Mouse (Mus musculus): ENCODE measurements around the gene Hdc. TPM values are rescaled to one million over a fixed set of nuclear protein-coding genes. Genes with fewer than 3 reads are reported as not detected.
"Not testable (repeated sequence)": the region's sequence is repeated elsewhere in the genome, so short reads cannot be mapped to it uniquely, and the experiment has no call there.

The Hdc gene
- 1 to 10 TPM; 1.9 to 2.4 TPM for total RNA-seq (2021)

DNA sequence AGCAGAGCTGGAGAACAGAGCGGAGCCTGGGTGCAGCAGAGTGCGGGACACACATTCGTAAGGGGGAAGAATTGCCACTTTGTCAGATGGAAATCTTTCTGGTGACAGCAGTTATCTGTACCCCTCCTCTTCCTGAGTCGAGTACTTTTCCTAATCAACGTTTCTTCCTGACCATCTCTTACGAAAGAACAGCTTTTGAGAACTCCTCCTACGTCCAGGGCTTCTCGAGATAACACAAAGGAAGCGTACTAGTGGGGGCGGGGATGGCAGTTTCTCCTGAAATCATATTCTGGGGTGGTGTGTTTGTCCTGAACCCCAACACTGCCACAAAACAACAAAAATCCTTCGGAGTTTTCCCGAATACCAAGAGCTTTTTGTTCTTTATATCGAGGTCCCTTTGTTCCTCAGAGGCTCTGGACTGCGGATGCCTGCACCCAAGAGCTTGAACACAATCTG is at the start of gene Hdc:
Gene Hdc (minus strand): TSS at position 51 of the 456 bp plus-strand sequence.
- DNase-seq, result no peak

DNA sequence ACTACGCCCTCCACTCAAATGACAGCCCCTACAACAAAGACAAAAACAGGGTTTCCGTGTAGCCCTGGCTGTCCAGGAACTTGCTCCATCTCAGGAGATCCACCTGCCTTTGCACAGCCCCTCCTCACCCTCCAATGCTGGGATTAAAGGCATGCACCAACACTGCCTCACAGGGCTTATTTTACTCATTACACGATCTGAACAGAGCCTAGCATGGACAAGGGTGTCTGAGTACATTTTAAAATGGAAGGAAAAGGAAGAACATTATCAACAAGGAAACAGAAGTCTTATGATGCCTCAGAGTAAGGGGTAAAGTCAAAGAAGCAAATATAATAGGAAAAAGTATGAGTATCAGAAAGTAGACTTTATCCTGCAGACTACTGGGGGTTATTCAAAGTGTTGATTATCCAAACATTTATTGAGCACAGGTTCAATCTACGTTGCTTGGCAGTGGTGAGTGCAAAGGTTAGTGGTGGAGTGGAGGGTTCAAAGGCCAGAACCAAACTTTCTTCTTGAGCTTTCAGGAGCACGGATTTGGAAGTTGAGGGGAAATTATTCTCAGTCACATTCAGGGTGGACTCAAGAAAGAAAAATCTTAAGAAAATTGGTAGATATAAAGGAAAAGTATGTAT is 49.6 kb upstream of the Hdc start:
- no peak for DNase-seq

DNA sequence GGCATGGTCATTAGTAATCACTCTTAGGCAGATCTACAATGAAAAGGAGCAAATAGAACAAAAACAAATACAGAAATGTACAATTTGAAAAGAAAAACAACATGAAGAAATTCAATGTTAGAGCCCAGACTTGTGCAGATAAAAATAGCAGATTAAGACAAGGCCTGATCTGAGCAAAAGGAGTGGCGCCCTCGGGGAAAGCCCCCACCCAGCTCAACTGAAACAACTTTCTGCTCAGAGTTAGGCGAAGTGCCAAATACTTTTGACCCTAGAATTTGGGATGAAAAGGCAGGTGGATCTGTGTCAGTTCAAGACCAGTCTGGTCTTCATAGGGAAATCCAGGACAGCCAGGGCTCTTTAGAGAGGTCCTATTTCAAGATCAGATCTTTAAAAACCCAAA is 46.9 kb upstream of the Hdc start:
- no peak for DNase-seq

DNA sequence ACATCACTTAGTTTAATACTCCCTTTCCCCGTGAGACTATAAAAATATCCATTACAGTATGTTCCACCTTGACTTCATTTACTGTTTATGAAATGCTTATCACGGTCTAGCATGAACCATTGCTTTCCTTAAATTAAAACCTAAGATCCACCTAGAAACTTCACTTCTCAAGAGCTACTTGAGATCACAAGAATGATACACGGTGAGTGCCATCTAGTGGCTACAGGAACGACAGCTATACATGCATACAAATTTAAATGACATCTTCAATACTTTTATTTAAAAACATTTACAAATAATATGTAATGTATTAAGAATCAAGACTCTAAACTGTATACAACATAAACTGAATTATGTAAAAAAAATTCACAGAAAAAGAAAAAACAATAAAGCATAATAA is 44.4 kb upstream of the Hdc start:
- no peak for DNase-seq

DNA sequence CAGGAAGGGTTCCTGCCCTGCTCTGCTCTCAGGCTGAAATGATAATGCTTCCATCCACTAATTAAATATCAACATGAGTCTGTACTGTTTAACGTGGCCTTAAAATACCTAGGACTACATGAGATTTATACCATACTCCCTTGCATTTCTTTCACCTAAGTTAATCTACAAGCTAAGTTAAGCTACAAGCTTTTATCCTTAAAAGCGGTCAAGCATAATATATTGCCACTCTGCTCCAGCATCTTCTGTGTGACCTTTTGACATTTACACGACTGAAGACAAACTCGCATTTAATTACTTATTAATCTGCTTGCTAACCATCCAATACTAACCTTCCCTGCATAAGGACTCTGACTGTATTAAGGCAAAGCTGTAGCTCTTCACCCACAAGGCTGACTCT is 33.8 kb upstream of the Hdc start:
- DNase-seq, result no peak

DNA sequence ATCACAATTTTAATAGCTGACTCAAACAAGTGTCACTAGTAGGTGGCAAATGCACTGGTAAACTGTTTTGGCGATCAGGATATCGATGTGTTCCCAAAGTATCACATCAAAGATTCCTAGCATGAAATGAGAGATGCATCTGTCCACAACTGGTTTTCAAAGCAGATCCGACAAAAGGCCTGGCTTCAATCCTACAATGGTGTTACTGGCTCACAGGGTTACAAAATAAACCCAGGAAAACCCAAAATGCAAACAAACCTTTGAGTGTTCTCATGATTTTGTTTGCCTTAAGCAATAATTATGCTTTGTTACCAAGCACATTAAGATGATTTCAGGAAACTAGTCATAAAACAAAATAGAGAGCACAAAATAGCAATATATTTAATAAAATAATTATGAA is 28.7 kb upstream of the Hdc start:
- no peak for DNase-seq

DNA sequence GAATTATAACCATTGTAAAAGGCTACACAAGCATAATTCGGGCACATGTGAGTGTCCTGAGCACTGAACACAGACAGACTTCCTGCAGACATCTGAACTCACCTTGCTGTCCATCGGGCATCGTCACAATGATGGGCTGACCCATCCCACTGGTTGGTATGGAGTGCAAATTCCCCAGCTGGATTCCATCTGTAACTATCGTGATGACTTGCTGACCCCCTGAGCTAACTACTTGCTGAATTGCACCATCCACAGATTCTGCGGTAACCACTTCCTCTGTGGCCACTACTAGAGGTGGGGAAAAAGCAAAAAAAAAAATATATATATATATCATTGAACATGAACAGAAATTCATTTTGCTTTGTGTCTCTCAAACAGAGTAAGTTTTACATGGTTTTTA is 27.4 kb upstream of the Hdc start:
- no peak for DNase-seq

DNA sequence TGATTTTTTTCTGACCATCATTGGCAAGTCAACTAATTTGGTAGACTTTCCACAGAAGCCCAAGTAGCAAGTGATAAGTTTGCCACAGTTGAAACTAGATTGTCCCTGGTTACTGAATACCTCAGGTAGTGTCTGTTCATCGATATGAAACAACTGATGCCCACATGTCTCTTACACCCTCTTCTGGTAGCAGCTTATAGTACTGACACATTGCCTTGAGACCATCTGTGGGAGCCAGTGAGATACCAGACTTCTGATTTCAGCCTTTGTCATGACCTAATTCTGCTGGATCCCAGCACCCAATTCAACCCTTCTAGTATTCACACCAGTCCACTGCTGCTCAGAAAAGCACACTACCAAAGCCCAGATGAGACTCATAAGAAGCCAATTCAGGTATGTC is 25.7 kb upstream of the Hdc start:
- no peak for DNase-seq

DNA sequence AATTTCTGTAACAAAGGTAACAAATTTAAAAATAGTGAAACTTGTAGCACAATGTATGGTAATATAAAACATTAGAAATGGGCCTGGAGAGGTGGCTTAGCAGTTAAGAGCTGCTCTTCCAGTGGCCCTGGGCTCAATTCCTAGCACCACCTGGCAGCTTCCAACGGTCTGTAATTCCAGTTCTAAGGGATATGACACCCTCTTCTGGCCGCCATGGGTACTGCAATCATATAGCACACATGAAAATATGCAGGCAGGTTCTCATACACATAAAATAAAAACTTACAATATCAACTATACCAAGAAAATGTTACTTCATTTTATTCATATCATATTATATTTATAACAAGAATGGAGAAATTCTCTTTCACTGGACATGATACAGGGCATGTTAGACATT is 21.2 kb upstream of the Hdc start:
- DNase-seq, result no peak

DNA sequence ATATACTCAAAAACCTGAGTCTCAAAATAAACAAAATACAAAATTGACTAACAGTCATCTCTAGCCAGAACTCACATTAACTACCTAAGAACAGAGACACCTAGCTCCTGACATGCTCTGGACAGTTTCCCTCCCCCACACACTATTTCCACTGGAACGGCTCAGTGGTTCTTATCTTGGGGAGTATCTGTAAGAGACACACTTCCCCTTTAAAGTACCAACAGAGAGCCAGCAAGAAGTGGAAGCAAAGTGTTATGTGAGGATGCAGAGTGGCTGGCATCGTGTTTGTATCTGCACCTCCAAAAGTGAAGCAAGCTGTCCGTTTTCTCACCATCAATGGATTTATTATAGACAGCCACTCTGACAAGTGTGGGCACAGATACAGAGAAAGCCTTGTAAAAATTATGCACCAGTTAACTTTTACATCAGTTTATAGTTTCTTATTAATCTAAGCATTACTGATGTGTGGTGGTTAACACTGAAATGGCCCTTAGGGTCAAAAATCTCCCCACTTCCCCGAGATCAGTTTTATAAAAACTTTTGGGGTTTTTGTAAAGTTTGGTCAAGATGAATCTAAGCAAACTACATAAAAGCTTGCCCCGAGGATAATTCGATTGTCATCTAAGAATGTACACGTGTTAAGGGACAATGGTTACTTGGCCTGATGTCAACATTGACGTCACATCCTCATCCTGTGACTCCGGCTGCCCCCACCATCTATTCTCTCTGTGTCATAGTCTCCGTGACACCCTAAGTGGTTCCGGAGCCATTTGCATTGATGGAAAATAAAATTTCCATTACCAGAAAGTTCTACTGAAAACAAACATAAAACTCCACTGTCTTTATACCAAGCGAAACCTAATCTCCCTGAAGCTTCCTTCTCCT is 17.1 kb upstream of the Hdc start:
- DNase-seq, result peak; percentile 57

DNA sequence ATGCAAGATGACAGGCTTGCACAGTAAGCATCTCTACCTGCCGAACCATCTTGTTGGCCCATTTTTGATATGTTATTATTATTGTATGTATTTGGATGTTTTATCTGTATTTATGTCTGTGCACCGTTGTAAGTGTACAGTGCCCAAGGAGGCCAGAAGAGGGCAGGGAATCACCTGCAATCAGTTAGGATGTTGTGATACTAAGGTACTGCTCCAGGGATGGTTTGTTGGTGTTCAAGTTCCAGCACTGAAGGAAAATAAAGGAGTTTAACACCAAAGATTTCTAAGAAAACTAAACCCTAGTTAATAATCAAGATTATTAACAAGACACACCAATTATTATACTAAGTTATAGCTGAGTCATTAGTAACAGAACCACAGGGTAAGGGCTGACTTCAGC is 14.1 kb upstream of the Hdc start:
- DNase-seq, result no peak

DNA sequence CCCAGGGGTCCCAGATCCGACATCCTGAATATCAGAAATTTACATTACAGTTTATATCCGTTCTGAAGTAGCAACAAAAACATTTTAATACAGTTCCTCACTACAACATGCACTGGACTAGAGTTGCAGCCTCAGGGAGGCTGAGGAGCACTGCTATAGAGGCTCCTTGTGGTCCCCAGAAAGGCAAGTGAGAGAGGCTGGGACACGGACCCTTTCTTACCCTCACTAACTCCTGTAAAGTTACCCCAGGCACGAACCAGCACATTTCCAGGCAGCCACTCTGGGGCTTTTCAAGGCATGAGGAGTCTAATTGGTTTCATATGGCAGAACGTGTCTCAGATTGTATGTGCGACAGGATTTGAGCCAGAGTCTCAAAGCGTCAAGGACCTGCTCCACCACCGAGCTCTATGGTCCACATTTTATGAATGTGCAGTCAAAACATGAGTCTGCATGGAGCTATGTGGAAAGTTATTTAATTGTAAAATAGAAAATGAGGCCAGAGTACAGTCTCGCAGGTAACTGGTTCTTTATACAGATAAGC is 9.4 kb upstream of the Hdc start:
- DNase-seq, result no peak

DNA sequence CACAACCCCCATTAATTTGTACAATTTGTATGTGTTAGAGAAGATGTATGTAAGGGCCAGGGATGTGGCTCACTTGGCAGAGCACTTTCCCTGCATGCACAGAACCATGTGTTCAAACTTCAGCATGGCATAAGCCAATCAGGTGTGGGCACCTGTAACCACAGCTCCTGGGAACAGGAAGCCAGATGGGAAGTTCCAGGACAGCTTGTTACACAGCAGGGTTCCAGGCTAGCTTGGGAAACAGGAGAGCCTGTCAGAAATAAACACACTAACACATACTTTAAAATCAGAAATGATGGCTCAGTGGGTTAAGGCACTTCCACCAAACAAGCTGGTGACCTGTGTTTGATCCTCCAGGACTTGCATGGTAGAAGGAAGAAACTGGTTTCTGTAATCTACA is 4.0 kb upstream of the Hdc start:
- DNase-seq, result no peak

DNA sequence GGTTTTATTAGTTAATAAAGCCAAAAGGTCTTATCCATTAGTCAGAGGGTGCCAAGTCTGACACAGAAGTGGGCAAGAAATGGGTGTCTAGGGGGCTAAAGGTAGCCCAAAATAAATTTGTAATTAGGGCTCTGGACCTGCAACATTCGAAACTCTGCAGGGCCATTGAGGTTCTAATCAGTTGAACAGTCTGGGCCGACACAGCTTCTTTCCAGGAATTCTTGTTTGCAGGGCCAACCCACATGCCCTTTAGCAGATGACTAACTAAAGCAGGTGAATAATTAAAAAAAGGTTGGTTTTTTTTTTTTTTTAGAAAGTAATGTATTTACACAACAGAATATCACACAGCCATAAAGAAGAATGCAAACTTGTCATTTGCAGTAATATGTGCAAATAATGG is 3.4 kb upstream of the Hdc start:
- no peak for DNase-seq

DNA sequence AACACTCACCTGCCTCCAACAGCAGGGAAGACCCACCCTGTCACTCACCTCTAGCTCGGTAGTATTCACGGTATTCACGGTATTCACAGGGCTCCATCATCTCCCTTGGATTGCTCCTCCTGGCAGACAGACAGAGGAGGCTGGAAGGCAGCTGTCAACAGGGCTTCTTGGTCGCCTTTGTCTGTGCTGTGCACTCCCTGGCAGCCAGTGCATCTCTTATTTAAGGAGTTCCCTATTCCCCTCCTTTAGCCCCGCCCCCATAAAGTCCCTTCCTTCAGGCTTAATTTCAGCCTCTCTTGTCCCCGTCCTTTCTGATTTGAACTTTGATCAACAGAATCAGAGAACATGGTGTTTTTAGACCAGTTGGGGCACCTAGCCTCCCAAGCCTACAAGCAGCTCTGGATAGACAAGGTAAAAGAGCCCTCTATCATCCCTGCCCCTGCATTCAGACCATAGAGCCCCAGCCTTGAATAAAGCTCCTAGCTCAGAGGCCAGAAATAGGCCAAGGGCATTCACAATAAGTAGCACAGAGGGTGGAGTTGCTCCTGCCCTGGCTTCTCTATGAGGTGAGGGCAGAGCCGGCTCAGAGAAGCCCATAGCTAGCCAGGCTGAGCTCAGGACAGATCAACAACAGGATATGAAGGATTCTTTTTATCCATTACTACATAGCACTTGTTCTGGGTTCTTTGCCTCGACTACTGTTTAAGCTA is 474 bp downstream of the Hdc start:
- peak; percentile 21 for DNase-seq

DNA sequence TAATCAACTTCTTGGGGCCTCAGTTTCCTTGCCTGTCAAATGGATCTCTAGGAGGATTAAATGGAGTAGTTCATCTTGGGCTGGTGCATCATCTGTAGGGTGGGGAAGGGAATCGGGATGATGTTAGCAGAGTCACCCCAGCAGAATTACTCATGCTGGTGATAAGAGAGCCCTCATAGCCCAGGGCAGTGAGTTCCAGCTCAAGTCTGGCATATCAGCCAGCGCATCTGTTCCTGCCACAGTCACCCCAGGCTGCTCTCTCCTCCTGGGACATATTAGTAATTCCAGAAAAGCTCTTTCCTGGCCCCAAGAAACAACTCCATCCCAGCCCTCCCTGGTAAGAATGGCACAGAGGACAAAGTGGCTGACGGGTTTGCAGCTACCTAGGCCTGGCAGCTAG is 3.7 kb downstream of the Hdc start:
- no peak for DNase-seq

DNA sequence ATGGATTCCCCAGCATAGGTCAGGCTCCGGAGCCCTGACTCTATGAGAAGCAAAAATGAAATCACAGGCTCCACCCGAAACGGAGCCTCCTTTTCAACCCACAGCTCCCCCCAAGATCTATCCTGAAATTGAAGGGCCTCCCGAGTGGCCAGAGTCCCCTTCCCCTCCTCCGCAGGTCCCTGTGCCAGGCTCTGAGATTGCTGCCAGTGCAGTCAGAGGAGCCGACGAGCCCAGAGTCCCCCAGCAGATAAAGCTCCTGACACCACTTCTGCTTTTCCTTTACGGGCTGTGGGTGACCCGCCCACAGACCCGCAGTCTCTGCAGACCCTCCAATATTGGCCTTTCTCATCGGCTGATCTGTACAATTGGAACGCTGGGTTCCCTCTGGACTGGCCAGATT is 9.5 kb downstream of the Hdc start:
- DNase-seq, result not testable (repeated sequence)

DNA sequence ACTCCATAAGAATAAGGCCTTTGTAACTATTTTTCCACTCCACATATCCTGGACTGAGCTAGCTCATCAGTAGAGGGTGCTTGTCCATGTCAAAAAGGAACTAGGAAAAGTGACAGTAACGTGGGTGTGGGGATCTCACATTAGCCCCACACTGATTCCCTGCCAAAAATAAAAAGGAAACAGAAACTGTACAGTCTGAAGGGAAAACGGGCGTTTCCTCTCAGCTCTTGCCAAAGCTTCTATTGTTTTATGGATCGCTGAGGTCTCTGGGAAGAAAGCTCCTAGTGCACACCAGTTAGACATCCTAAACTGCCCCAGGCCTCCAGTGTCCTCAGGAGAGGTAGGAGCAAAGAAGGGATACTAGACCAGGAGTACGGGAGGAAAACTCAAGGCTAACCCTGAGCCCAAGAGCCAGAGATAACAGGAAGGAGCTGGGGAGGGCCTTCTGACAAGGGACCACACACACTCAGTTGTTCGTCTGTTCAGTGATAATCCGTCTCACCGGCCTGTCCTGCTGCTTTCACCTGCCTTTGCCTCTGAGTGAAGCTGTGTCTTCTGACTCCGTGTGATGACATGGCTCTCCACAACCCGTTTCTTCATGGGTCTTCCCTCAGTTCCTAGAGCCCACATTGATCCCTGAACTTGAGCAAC is 11.4 kb downstream of the Hdc start:
- DNase-seq, result peak; percentile 20

DNA sequence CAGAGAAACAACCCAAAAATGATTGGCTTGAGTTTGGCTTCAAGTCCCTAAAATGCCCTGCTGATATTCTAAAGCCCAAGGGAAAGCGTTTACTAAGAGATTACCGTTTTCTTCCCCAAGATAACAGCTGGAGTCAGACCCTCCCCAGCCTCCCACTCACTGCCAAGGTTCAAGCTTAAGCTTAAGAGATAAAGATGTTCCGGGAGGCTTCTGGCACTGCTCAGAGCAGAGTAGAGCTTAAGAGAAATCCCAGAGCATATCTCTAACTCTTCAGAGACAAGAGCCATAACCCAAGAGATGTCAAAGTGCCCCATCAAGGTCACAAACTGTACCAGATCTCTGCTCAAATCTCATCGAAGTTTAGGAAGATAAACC is 12.4 kb downstream of the Hdc start:
- DNase-seq, result no peak

DNA sequence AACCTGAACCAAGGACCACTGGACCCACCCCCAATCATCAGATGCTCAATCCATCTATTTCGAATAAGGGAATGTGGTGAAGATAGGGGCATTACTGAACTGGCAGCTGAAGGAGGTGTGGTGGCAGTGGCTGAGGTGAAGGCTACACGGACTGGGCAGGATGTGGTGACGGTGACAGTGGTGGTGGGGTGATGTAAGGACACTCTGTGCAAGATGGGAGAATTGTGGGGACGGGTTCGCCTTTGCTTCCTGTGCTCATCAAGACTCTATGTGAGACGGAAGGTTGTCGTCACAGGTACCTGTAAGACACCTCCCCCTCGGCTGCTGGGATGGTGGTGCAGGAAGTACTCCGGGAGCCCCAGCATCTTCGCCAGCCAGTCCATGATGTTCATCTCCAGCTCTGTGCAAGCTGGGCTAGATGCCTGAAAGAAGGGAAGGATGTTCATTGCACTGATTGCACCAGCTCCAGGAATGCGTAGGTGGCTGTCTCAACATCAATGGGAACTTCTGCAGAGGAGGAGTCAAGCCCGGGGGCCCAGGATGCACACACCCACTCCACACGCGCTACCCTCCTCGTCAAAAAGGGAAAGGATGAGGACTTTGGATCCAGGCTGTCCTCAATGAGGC is 12.9 kb downstream of the Hdc start:
- DNase-seq, result no peak

DNA sequence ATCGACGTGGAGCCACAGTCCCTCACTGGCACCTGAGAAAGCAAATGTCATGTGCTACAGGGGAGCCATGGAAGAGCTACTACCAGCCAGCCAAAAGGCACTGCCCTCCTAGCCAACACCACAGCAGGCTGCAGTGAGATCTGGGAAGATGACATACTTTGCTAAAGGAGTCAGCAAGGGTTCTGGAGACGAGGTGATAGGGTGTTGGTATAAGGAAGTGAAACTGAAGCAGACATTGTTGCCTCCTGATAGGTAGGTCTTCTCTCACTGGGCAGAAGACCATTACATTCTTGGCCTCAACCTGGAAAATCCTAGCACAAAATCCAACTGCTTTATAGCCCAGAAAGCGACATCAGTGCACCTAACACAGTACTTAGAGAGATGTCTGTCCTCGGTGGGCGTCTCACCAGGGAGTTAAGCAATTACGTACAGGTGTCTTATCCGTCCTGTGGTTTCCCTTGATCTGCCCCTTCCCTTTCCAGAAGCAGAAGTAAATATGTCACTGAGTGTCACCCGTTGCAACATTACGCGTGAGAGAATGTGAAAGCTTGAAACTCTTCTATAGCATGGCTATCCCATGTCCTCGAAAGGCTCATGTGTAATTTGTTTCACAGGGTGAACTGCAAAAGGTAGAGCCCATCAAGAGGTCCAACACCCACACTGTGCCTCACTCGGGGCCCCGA is 17.0 kb downstream of the Hdc start:
- DNase-seq, result no peak

DNA sequence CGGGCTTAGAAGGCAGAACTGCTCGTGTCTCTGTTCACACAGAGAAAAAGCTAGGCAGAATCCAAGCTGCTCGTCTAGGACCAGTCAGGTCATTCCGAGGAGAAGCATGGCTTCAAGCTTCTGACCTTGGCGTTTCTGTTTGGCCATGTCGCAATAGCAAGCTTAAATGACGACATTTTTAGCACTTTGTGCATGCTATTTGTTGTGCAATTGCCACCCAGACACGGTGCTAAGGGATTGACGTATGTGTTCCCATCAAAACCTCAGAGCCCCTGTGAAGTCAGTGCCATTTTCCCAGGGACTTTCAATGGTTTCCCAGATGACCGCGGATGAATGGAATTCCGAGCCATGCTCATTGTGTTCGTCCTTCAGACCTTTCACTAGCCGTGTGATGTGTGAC is 18.6 kb downstream of the Hdc start:
- DNase-seq, result no peak
